Mouse (Mus musculus): ENCODE measurements around the gene Mau2. TPM values are rescaled to one million over a fixed set of nuclear protein-coding genes. Genes with fewer than 3 reads are reported as not detected.
"Not testable (repeated sequence)": the region's sequence is repeated elsewhere in the genome, so short reads cannot be mapped to it uniquely, and the experiment has no call there.

Mau2 gene
- polyA plus RNA-seq, 1 experiment from 2014 or later = 62.8 TPM

GRCm38 (mm10) chr8:70072441-70073069, 30.0 kb upstream of the Mau2 start, which contains the start of gene Tm6sf2:
Tm6sf2 (plus strand) TSS chr8:70072924.
- Histone ChIP-seq H3K4me3 (peak within 1 kb of the TSS; percentile 12; the same call in 1 of the 2 replicates), H3K27me3 (peaks cover 13% of the 10 kb centered on the region), H3K36me3 (peaks cover 47% of the 10 kb centered on the region), H3K9ac (peak within 1 kb of the TSS; percentile 48; the same call in 1 of the 2 replicates), H3K27ac (no peak within 1 kb of the TSS), H3K9me3 (no peaks in the 10 kb centered on the region), H3K4me2 (replicated peaks) (peak within 1 kb of the TSS; percentile 54), H3K4me1 (0 out of 2 replicates have a peak, but pooled peaks cover 9% of the 10 kb centered on the region)
- 0 out of 2 replicates have a peak, but pooled peaks have one; percentile 50 for ATAC-seq (ENCODE audit: low FRiP score, low read depth)
- 11% methylated on average over 24 of the region's 27 CpGs for WGBS

GRCm38 (mm10) chr8:70071836-70072440, 29.4 kb upstream of the Mau2 start:
- H3K36me3 ChIP-seq = peaks cover 53% of the 10 kb centered on the region
- no peak for ATAC-seq (ENCODE audit: low FRiP score, low read depth)
- no peak overlapping the region for H3K9ac ChIP-seq
- H3K4me3 ChIP-seq = no peak overlapping the region
- H3K4me1 ChIP-seq = 0 out of 2 replicates have a peak, but pooled peaks cover 9% of the 10 kb centered on the region
- 83% methylated on average over 2 of the region's 2 CpGs for WGBS
- H3K27ac ChIP-seq = no peak overlapping the region
- no peaks in the 10 kb centered on the region for H3K9me3 ChIP-seq
- H3K4me2 ChIP-seq (replicated peaks) = peak overlapping the region; percentile 54; the same call in 1 of the 2 replicates
- peaks cover 13% of the 10 kb centered on the region for H3K27me3 ChIP-seq

- H3K9ac ChIP-seq = no peak overlapping the region
- no peak for ATAC-seq (ENCODE audit: low FRiP score, low read depth)
These were observed 15.2 kb upstream of the Mau2 start for GRCm38 (mm10) chr8:70057721-70058120.

GRCm38 (mm10) chr8:70050434-70050833, 7.9 kb upstream of the Mau2 start:
- not testable (repeated sequence) for H3K27me3 ChIP-seq; H3K9me3 ChIP-seq; ATAC-seq (ENCODE audit: low FRiP score, low read depth); H3K9ac ChIP-seq; H3K4me3 ChIP-seq; H3K27ac ChIP-seq; H3K4me1 ChIP-seq; H3K4me2 ChIP-seq (replicated peaks)
- WGBS = 92% methylated on average over 5 of the region's 5 CpGs
- peaks cover 64% of the 10 kb centered on the region for H3K36me3 ChIP-seq

More at GRCm38 (mm10) chr8:70057721-70058120, 15.2 kb upstream of the Mau2 start:
- Histone ChIP-seq H3K4me2 (replicated peaks) (no peak overlapping the region), H3K9me3 (no peaks in the 10 kb centered on the region), H3K4me3 (no peak overlapping the region), H3K36me3 (peaks cover 94% of the 10 kb centered on the region), H3K27me3 (no peaks in the 10 kb centered on the region), H3K27ac (no peak overlapping the region), H3K4me1 (no peaks in the 10 kb centered on the region)
- 63% methylated on average over 1 of the region's 1 CpGs for WGBS

- ATAC-seq (ENCODE audit: low FRiP score, low read depth) = no peak
- 0 out of 2 replicates have a peak, but pooled peaks cover 4% of the 10 kb centered on the region for H3K4me1 ChIP-seq
- no peaks in the 10 kb centered on the region for H3K9me3 ChIP-seq
- peaks cover 56% of the 10 kb centered on the region for H3K36me3 ChIP-seq
- no peak overlapping the region for H3K4me3 ChIP-seq
- no peak overlapping the region for H3K9ac ChIP-seq
- no peak overlapping the region for H3K27ac ChIP-seq
- no peak overlapping the region for H3K4me2 ChIP-seq (replicated peaks)
- H3K27me3 ChIP-seq = no peaks in the 10 kb centered on the region
These were observed 7.1 kb upstream of the Mau2 start for GRCm38 (mm10) chr8:70049662-70050061.

- Histone ChIP-seq H3K27me3 (no peaks in the 10 kb centered on the region), H3K4me1 (peaks cover 39% of the 10 kb centered on the region), H3K9ac (peak overlapping the region; percentile 97; the same call in 1 of the 2 replicates), H3K4me2 (replicated peaks) (peak overlapping the region; percentile 97), H3K27ac (no peak overlapping the region), H3K36me3 (peaks cover 10% of the 10 kb centered on the region), H3K4me3 (peak overlapping the region; percentile 98), H3K9me3 (no peaks in the 10 kb centered on the region)
- no peak for ATAC-seq (ENCODE audit: low FRiP score, low read depth)
- WGBS = 85% methylated on average over 5 of the region's 5 CpGs
These were observed 1.5 kb upstream of the Mau2 start for GRCm38 (mm10) chr8:70043996-70044395.

GRCm38 (mm10) chr8:70041885-70042546, 518 bp downstream of the Mau2 start:
- WGBS = 1% methylated on average over 47 of the region's 47 CpGs
- Histone ChIP-seq H3K9ac (peak overlapping the region; percentile 97), H3K9me3 (no peaks in the 10 kb centered on the region), H3K27me3 (no peaks in the 10 kb centered on the region), H3K4me3 (peak overlapping the region; percentile 98), H3K4me1 (peaks cover 35% of the 10 kb centered on the region), H3K27ac (peak overlapping the region; percentile 28; the same call in 1 of the 2 replicates), H3K36me3 (peaks cover 9% of the 10 kb centered on the region), H3K4me2 (replicated peaks) (peak overlapping the region; percentile 97)
- ATAC-seq (ENCODE audit: low FRiP score, low read depth) = peak; percentile 20; the same call in 1 of the 2 replicates

- H3K36me3 ChIP-seq = peaks cover 28% of the 10 kb centered on the region
- WGBS = 100% methylated on average over 1 of the region's 1 CpGs
- ATAC-seq (ENCODE audit: low FRiP score, low read depth) = no peak
These were observed 4.5 kb downstream of the Mau2 start for GRCm38 (mm10) chr8:70037994-70038393.

GRCm38 (mm10) chr8:70030255-70030654, 12.3 kb downstream of the Mau2 start:
- no peak for ATAC-seq (ENCODE audit: low FRiP score, low read depth)
- Histone ChIP-seq H3K4me2 (replicated peaks) (no peak overlapping the region), H3K4me3 (no peak overlapping the region), H3K27ac (no peak overlapping the region), H3K9me3 (no peaks in the 10 kb centered on the region), H3K9ac (no peak overlapping the region), H3K4me1 (no peaks in the 10 kb centered on the region), H3K36me3 (peaks cover 77% of the 10 kb centered on the region), H3K27me3 (no peaks in the 10 kb centered on the region)
- WGBS = 96% methylated on average over 1 of the region's 1 CpGs

More at GRCm38 (mm10) chr8:70037994-70038393, 4.5 kb downstream of the Mau2 start:
- H3K4me3 ChIP-seq = no peak overlapping the region
- H3K9me3 ChIP-seq = no peaks in the 10 kb centered on the region
- H3K4me2 ChIP-seq (replicated peaks) = no peak overlapping the region
- no peaks in the 10 kb centered on the region for H3K27me3 ChIP-seq
- no peak overlapping the region for H3K9ac ChIP-seq
- peaks cover 21% of the 10 kb centered on the region for H3K4me1 ChIP-seq
- H3K27ac ChIP-seq = no peak overlapping the region

GRCm38 (mm10) chr8:70026151-70026550, 16.4 kb downstream of the Mau2 start:
- no peaks in the 10 kb centered on the region for H3K27me3 ChIP-seq

GRCm38 (mm10) chr8:70023596-70023995, 18.9 kb downstream of the Mau2 start:
- no peak overlapping the region for H3K4me3 ChIP-seq
- peaks cover 100% of the 10 kb centered on the region for H3K36me3 ChIP-seq
- no peak overlapping the region for H3K9ac ChIP-seq
- no peaks in the 10 kb centered on the region for H3K4me1 ChIP-seq
- no peak overlapping the region for H3K4me2 ChIP-seq (replicated peaks)
- H3K27me3 ChIP-seq = no peaks in the 10 kb centered on the region
- 87% methylated on average over 8 of the region's 8 CpGs for WGBS
- no peak for ATAC-seq (ENCODE audit: low FRiP score, low read depth)
- no peak overlapping the region for H3K27ac ChIP-seq
- H3K9me3 ChIP-seq = no peaks in the 10 kb centered on the region

More at GRCm38 (mm10) chr8:70026151-70026550, 16.4 kb downstream of the Mau2 start:
- Histone ChIP-seq H3K36me3 (peaks cover 100% of the 10 kb centered on the region), H3K4me3 (no peak overlapping the region), H3K9ac (no peak overlapping the region), H3K27ac (no peak overlapping the region), H3K4me2 (replicated peaks) (no peak overlapping the region), H3K4me1 (no peaks in the 10 kb centered on the region), H3K9me3 (no peaks in the 10 kb centered on the region)
- no peak for ATAC-seq (ENCODE audit: low FRiP score, low read depth)
- WGBS = 93% methylated on average over 2 of the region's 2 CpGs

- H3K27ac ChIP-seq = no peak overlapping the region
- peaks cover 42% of the 10 kb centered on the region for H3K36me3 ChIP-seq
- H3K27me3 ChIP-seq = no peaks in the 10 kb centered on the region
- no peak overlapping the region for H3K4me2 ChIP-seq (replicated peaks)
- ATAC-seq (ENCODE audit: low FRiP score, low read depth) = no peak
- no peaks in the 10 kb centered on the region for H3K4me1 ChIP-seq
- H3K9me3 ChIP-seq = no peaks in the 10 kb centered on the region; the same call in 1 of the 2 replicates
- no peak overlapping the region for H3K9ac ChIP-seq
- WGBS = 74% methylated on average over 1 of the region's 1 CpGs
- H3K4me3 ChIP-seq = no peak overlapping the region
These were observed 27.5 kb downstream of the Mau2 start for GRCm38 (mm10) chr8:70015017-70015416.
